Mouse (Mus musculus) bone marrow, adult 2 months (tissue): ENCODE data around the gene Krt42. TPM values are rescaled to one million over a fixed set of nuclear protein-coding genes. Genes with fewer than 3 reads are reported as not detected.
"Not testable (repeated sequence)": the region's sequence is repeated elsewhere in the genome, so short reads cannot be mapped to it uniquely, and the experiment has no call there.

Source experiments
- H3K27ac ChIP-seq: fragments of 200-500 bp; 2 replicates; pipeline ENCODE4 v1.5.1; 2012; ENCODE audit warnings: low read depth, mild to moderate bottlenecking, control low read depth, inconsistent platforms, low read length; ENCODE audit not compliant: control insufficient read depth, poor library complexity, insufficient read depth
- H3K4me1 ChIP-seq: fragments of 200-500 bp; 2 replicates; pipeline ENCODE4 v1.6.1; 2011; ENCODE audit warnings: low read length; ENCODE audit not compliant: control insufficient read depth, insufficient read depth
- H3K4me3 ChIP-seq: fragments of 200-500 bp; replicated peaks from 2 replicates; pipeline ENCODE3; 2011; ENCODE audit warnings: mild to moderate bottlenecking, low read depth, low read length, control low read depth; ENCODE audit not compliant: control insufficient read depth
- CTCF ChIP-seq: fragments of 200-500 bp; IDR thresholded peaks from 2 replicates; pipeline ENCODE4 v1.5.1; 2011; ENCODE audit warnings: low read length, control low read depth; ENCODE audit not compliant: control insufficient read depth, insufficient read depth
- POLR2A ChIP-seq: fragments of 200-500 bp; IDR thresholded peaks from 2 replicates; pipeline ENCODE4 v1.6.1; 2011; ENCODE audit warnings: low read depth, mild to moderate bottlenecking, control low read depth, low read length, borderline replicate concordance; ENCODE audit not compliant: control insufficient read depth
- WGBS: fragments of 180-500 bp; shearing (Covaris S2); methylation state at CpG from one replicate; pipeline ENCODE4 v1.1.7; 2018; 5-methylcytosine and 5-hydroxymethylcytosine counted together
- polyA plus RNA-seq: library from polyadenylated mRNA; stranded (reverse); fragments of >200 nt; gene quantifications from 2 replicates; pipeline ENCODE4 v1.2.4, GENCODE M21; 2011; ENCODE audit warnings: low replicate concordance; ENCODE audit not compliant: missing spikeins, insufficient read depth, insufficient read length

Krt42 gene
- polyA plus RNA-seq, 1 experiment = 2.1 TPM

- Histone ChIP-seq H3K27ac (no peak overlapping the region), H3K4me3 (no peak overlapping the region), H3K4me1 (no peaks in the 10 kb centered on the region)
- TF ChIP-seq POLR2A (no peak), CTCF (no peak)
- 64% methylated on average over 5 of the region's 5 CpGs for WGBS
Observed at GRCm38 (mm10) chr11:100254360-100255090, 15.1 kb downstream of the Krt42 start.

GRCm38 (mm10) chr11:100248852-100249465, 20.7 kb downstream of the Krt42 start, which contains the start of gene Krt16:
Gene Krt16, minus strand, starts transcription at chr11:100248902.
- H3K27ac ChIP-seq = no peak within 1 kb of the TSS
- TF ChIP-seq POLR2A (no peak), CTCF (no peak)
- H3K4me3 ChIP-seq = no peak within 1 kb of the TSS
- H3K4me1 ChIP-seq = no peaks in the 10 kb centered on the region
- 71% methylated on average over 7 of the region's 7 CpGs for WGBS

- WGBS = 60% methylated on average over 7 of the region's 7 CpGs
- H3K4me3 ChIP-seq, H3K4me1 ChIP-seq, H3K27ac ChIP-seq: not testable (repeated sequence)
Observed at GRCm38 (mm10) chr11:100246471-100246870, 23.2 kb downstream of the Krt42 start.

GRCm38 (mm10) chr11:100240272-100240671, 29.4 kb downstream of the Krt42 start:
- not testable (repeated sequence) for H3K4me1 ChIP-seq
- WGBS = 84% methylated on average over 4 of the region's 4 CpGs

GRCm38 (mm10) chr11:100221741-100222140, 47.9 kb downstream of the Krt42 start:
- Histone ChIP-seq H3K27ac (no peak overlapping the region), H3K4me3 (no peak overlapping the region), H3K4me1 (no peaks in the 10 kb centered on the region)
- WGBS = 60% methylated on average over 8 of the region's 8 CpGs
- no peak for TF ChIP-seq POLR2A
- no peak for TF ChIP-seq CTCF

More at GRCm38 (mm10) chr11:100240272-100240671, 29.4 kb downstream of the Krt42 start:
- not testable (repeated sequence) for H3K27ac ChIP-seq, H3K4me3 ChIP-seq

- Histone ChIP-seq H3K27ac (no peak overlapping the region), H3K4me1 (no peaks in the 10 kb centered on the region), H3K4me3 (no peak overlapping the region)
- 55% methylated on average over 4 of the region's 4 CpGs for WGBS
- TF ChIP-seq CTCF (no peak), POLR2A (no peak)
Observed at GRCm38 (mm10) chr11:100219304-100219703, 50.4 kb downstream of the Krt42 start.

Other genes starting within 250 kb of the Krt42 start
- not detected in 2 replicates for gene Krt33b, start 240.0 kb downstream of the Krt42 start, polyA plus RNA-seq
- gene Krt34, start 228.3 kb downstream of the Krt42 start, polyA plus RNA-seq = not detected in 2 replicates
- gene Krt31, start 219.3 kb downstream of the Krt42 start, polyA plus RNA-seq = not detected in 2 replicates
- not detected in 2 replicates for gene Krt32, start 181.6 kb downstream of the Krt42 start, polyA plus RNA-seq
- not detected in 2 replicates for gene Krt35, start 173.6 kb downstream of the Krt42 start, polyA plus RNA-seq
- not detected in 2 replicates for gene Krt36, start 164.2 kb downstream of the Krt42 start, polyA plus RNA-seq
- 4.1 TPM in 1 of 2 replicates, not detected in the other for gene Krt13, start 148.3 kb downstream of the Krt42 start, polyA plus RNA-seq
- gene Krt15, start 133.9 kb downstream of the Krt42 start, polyA plus RNA-seq = not detected in 2 replicates
- not detected in 2 replicates for gene Krt19, start 121.2 kb downstream of the Krt42 start, polyA plus RNA-seq
- not detected in 2 replicates for gene Krt9, start 76.6 kb downstream of the Krt42 start, polyA plus RNA-seq
- gene Krt14, start 62.3 kb downstream of the Krt42 start, polyA plus RNA-seq = not detected in 2 replicates
- not detected in 2 replicates for gene Krt16, start 21.0 kb downstream of the Krt42 start, polyA plus RNA-seq
- 2.1 TPM in 1 of 2 replicates, not detected in the other for gene Krt17, start 8.8 kb downstream of the Krt42 start, polyA plus RNA-seq
- gene Eif1, start 50.0 kb upstream of the Krt42 start, polyA plus RNA-seq = 807 and 1,107 TPM in 2 replicates
- not detected in 2 replicates for gene Gast, start 64.5 kb upstream of the Krt42 start, polyA plus RNA-seq
- 1.1 and 11.9 TPM in 2 replicates for gene Hap1, start 86.3 kb upstream of the Krt42 start, polyA plus RNA-seq
- gene Jup, start 127.9 kb upstream of the Krt42 start, polyA plus RNA-seq = 11.1 and 14.8 TPM in 2 replicates
- gene P3h4, start 145.0 kb upstream of the Krt42 start, polyA plus RNA-seq = 0.45 and 3.9 TPM in 2 replicates
- 1.7 and 7.0 TPM in 2 replicates for gene Fkbp10, start 145.8 kb upstream of the Krt42 start, polyA plus RNA-seq
- gene Nt5c3b, start 171.9 kb upstream of the Krt42 start, polyA plus RNA-seq = 5.8 and 21.5 TPM in 2 replicates
- not detected in 2 replicates for gene Klhl10, start 172.0 kb upstream of the Krt42 start, polyA plus RNA-seq
- gene Klhl11, start 202.9 kb upstream of the Krt42 start, polyA plus RNA-seq = 1.2 and 2.7 TPM in 2 replicates